Mouse (Mus musculus) brain, embryonic 14.5 days (tissue): ENCODE data around the gene Rtraf.

Experiments used
- CTCF ChIP-seq: fragments of 200-500 bp; IDR thresholded peaks from 2 replicates; pipeline ENCODE4 v1.5.1; 2012; ENCODE audit warnings: inconsistent platforms, mild to moderate bottlenecking, moderate library complexity, borderline replicate concordance; ENCODE audit not compliant: insufficient read depth, insufficient read length; ENCODE audit errors: extremely low read depth
- POLR2A ChIP-seq: fragments of 200-500 bp; IDR thresholded peaks from 2 replicates; pipeline ENCODE4 v1.6.1; 2012; ENCODE audit warnings: mild to moderate bottlenecking, inconsistent platforms, borderline replicate concordance; ENCODE audit not compliant: poor library complexity, insufficient read depth, insufficient read length, severe bottlenecking; ENCODE audit errors: extremely low read depth

DNA sequence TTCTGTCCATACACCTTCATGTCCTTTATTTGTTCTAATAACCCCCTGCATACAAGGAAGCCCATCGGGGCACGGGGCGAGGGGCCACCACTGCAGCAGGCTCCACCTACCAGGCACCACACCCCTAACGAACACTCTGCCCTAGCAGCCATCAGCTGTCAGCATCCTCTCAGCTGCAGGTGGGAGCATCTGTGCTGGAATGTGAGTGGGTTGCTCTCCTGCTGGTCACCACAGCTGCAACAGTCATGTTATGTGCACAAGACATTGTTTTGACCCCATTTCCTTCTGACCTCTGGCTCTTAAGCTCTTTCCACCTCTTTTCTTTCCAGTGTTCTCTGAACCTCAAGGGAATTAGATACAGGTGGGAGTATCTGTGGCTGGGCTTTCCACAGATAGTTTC is 61.6 kb downstream of the Rtraf start:
- TF ChIP-seq CTCF (no peak), POLR2A (no peak)
